Mouse (Mus musculus) E14TG2a.4 (cell line): ENCODE results near the gene Helz.

Experiments used
- H3K27me3 ChIP-seq: 2 replicates; pipeline ENCODE4 v1.6.1; 2014; ENCODE audit warnings: low read length, control low read depth; ENCODE audit not compliant: insufficient read depth
- H3K36me3 ChIP-seq: 2 replicates; pipeline ENCODE4 v1.6.1; 2014; ENCODE audit warnings: low read length, control low read depth; ENCODE audit not compliant: insufficient read depth
- H3K4me1 ChIP-seq: replicated peaks from 2 replicates; pipeline ENCODE4 v1.6.1; 2014; ENCODE audit warnings: low read depth, low read length, control low read depth
- H3K4me3 ChIP-seq: replicated peaks from 2 replicates; pipeline ENCODE4 v1.5.1; 2014; ENCODE audit warnings: mild to moderate bottlenecking, low read length
- H3K9me3 ChIP-seq: 2 replicates; pipeline ENCODE4 v1.6.1; 2014; ENCODE audit warnings: low read length, control low read depth
- CTCF ChIP-seq: conservative IDR thresholded peaks from 2 replicates; pipeline ENCODE4 v1.5.1; 2014; ENCODE audit warnings: low read length
- NANOG ChIP-seq: IDR thresholded peaks from 2 replicates; pipeline ENCODE4 v1.6.1; 2014; ENCODE audit warnings: borderline replicate concordance, low read length, mixed read lengths
- POU5F1 ChIP-seq: IDR thresholded peaks from 2 replicates; pipeline ENCODE4 v1.6.1; 2014; ENCODE audit warnings: low read length, borderline replicate concordance

The Helz gene

GRCm38 (mm10) chr11:107743100-107743499, 195.4 kb downstream of the Helz start:
- peaks cover 32% of the 10 kb centered on the region for H3K4me1 ChIP-seq
- TF ChIP-seq POU5F1 (no peak), NANOG (no peak), CTCF (no peak)
- H3K4me3 ChIP-seq, result no peak overlapping the region
- H3K27me3 ChIP-seq, result peaks cover 6% of the 10 kb centered on the region; the same call in 1 of the 2 replicates
- H3K36me3 ChIP-seq, result no peaks in the 10 kb centered on the region
- no peaks in the 10 kb centered on the region for H3K9me3 ChIP-seq
